Mouse (Mus musculus) heart, embryonic 14.5 days (tissue): ENCODE measurements at regions not wholly inside any gene's neighbourhood (a gene's known extent, or its start where the extent isn't known, plus 50 kb on each side); places are given as distances from the start of the nearest gene placed in this dataset.

Source experiments
- ATAC-seq: fragments of 200-750 bp; cut with Nextera tagmentation; 2 replicates; pipeline ENCODE4 v1.8.0; 2017; ENCODE audit warnings: low read depth, moderate TSS enrichment; ENCODE audit not compliant: insufficient number of reproducible peaks, insufficient read depth, low FRiP score
- H3K27ac ChIP-seq, 2 experiments: fragments of 200-500 bp in 1 of 2; fragments of 300-500 bp in 1 of 2; sonication (generic) in 1 of 2; replicated peaks in 1 of 2; 2 replicates each; pipeline ENCODE4 v1.5.1; 2012 to 2014; ENCODE audit warnings: low read depth in 2 of 2, low read length in 2 of 2, control low read depth in 1 of 2, mild to moderate bottlenecking in 1 of 2, mixed read lengths in 1 of 2; ENCODE audit not compliant: control insufficient read depth in 1 of 2, insufficient read depth in 1 of 2
- H3K27me3 ChIP-seq: fragments of 300-500 bp; sonication (generic); 2 replicates; pipeline ENCODE4 v1.6.1; 2014; ENCODE audit warnings: mild to moderate bottlenecking, low read length, control low read depth; ENCODE audit not compliant: control insufficient read depth, insufficient read depth
- H3K36me3 ChIP-seq: fragments of 300-500 bp; sonication (generic); 2 replicates; pipeline ENCODE4 v1.6.1; 2014; ENCODE audit warnings: mild to moderate bottlenecking, control low read depth, low read length, mixed read lengths; ENCODE audit not compliant: control insufficient read depth, insufficient read depth
- H3K4me1 ChIP-seq, 2 experiments: fragments of 200-500 bp in 1 of 2; fragments of 300-500 bp in 1 of 2; sonication (generic) in 1 of 2; 2 replicates each; pipeline ENCODE4 v1.6.1; 2012 to 2014; ENCODE audit warnings: low read length in 2 of 2, control low read depth in 1 of 2, mixed read lengths in 1 of 2; ENCODE audit not compliant: control insufficient read depth in 2 of 2, insufficient read depth in 2 of 2
- H3K4me2 ChIP-seq: fragments of 300-500 bp; sonication (generic); 2 replicates; pipeline ENCODE4 v1.6.1; 2014; ENCODE audit warnings: mild to moderate bottlenecking, low read length
- H3K4me3 ChIP-seq, 2 experiments: fragments of 200-500 bp in 1 of 2; fragments of 300-500 bp in 1 of 2; sonication (generic) in 1 of 2; 2 replicates each; pipeline ENCODE4 v1.5.1; 2012 to 2014; ENCODE audit warnings: low read length in 2 of 2, mild to moderate bottlenecking in 2 of 2, control low read depth in 1 of 2, low read depth in 1 of 2, moderate library complexity in 1 of 2; ENCODE audit not compliant: control insufficient read depth in 1 of 2, insufficient read depth in 1 of 2
- H3K9ac ChIP-seq: fragments of 300-500 bp; sonication (generic); 2 replicates; pipeline ENCODE4 v1.6.1; 2014; ENCODE audit warnings: mild to moderate bottlenecking, low read length
- H3K9me3 ChIP-seq: fragments of 300-500 bp; sonication (generic); 2 replicates; pipeline ENCODE4 v1.6.1; 2016; ENCODE audit warnings: low read length, control low read depth; ENCODE audit not compliant: control insufficient read depth
- WGBS: fragments of 180-500 bp; shearing (Covaris S2); extraction: QIAGEN DNeasy Blood & Tissue Kit; methylation state at CpG from one replicate; pipeline ENCODE4 v1.1.7; 2014; 5-methylcytosine and 5-hydroxymethylcytosine counted together

DNA sequence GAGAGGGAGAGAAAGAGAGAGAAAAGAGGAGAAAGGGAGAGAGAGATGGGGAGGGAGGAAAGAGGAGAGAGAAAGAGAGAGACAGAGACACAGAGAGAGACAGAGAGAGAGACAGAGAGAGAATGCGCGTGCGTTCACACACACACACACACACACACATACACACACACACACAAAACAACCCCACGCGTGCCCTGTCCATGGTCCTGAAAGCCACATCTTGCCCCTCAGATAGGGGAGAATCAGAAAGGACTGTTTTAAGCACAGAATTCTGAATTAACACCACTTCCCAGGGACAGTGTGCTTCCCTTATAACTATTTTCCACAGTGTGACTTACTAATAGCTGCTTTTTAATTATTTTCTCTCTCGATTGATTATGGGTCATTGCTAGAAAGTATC, 368.7 kb upstream of the Camk1g start:
- no peak for ATAC-seq
- 49% methylated on average over 6 of the region's 6 CpGs for WGBS

DNA sequence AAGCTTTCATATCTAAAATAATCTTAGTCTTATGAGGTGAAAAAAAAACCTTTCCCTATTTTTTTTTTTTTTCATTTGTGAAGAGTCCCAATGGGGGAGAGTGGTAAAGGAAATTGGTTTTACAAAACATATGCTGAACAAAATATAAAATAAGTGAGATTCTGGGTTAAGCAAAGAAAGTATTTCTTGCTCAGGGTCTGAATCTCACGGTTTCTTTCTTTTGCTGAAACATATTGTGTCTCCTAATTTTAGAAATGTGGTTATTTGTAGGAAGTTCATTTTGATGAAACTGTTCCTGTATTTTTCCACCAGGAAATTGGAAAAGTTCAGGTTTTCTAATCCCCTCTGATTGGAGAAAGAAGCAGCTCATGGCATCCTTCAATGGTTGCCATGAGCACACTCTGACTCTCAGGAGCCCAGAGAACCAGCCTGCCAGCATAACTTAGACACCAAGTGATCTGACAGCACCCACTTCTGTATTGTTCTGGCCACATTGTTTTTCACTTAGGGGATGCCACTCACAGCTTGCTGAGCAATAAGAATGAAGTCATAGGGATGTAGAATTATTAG, 365.9 kb upstream of the Camk1g start:
- no peaks in the 10 kb centered on the region for H3K27me3 ChIP-seq
- H3K4me2 ChIP-seq = no peak overlapping the region
- whole genome bisulfite sequencing = 81% methylated on average over 1 of the region's 1 CpGs
- H3K36me3 ChIP-seq = no peaks in the 10 kb centered on the region
- H3K9me3 ChIP-seq = no peaks in the 10 kb centered on the region
- no peak overlapping the region for H3K9ac ChIP-seq
- no peak for ATAC-seq
- H3K4me1 ChIP-seq = no peaks in the 10 kb centered on the region
- H3K4me3 ChIP-seq = no peak overlapping the region
- no peak overlapping the region for H3K27ac ChIP-seq

More for the DNA sequence above, 368.7 kb upstream of the Camk1g start:
- H3K4me3 ChIP-seq = no peak overlapping the region
- H3K36me3 ChIP-seq = no peaks in the 10 kb centered on the region
- no peak overlapping the region for H3K4me2 ChIP-seq
- no peak overlapping the region for H3K27ac ChIP-seq
- no peaks in the 10 kb centered on the region for H3K4me1 ChIP-seq
- no peaks in the 10 kb centered on the region for H3K27me3 ChIP-seq
- no peak overlapping the region for H3K9ac ChIP-seq
- no peaks in the 10 kb centered on the region for H3K9me3 ChIP-seq

GRCm38 (mm10) chr1:193734014-193734763, 364.1 kb upstream of the Camk1g start:
- 66% methylated on average over 4 of the region's 4 CpGs for WGBS
- Histone ChIP-seq H3K9ac (no peak overlapping the region), H3K36me3 (no peaks in the 10 kb centered on the region)

DNA sequence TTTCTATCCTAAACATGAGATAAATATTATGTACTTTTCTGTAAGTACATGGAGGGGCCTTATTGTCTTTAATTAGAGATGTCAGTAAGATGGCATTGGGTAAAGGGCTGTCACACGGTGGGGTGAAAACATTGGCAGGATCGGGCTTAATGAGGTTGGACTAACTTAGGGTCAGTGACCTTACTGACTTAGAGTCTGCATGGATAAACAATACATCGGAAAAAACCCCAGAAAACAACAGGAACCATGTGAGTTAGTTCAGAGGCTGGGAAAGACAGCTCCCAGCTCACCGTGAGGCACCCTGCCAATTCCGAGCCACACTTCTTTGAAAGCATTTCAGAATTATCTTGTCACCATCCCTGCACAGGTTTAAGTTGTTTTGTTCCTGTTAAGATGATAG, 363.3 kb upstream of the Camk1g start:
- H3K4me2 ChIP-seq = no peak overlapping the region
- no peaks in the 10 kb centered on the region for H3K4me1 ChIP-seq
- WGBS = 13% methylated on average over 5 of the region's 5 CpGs
- no peak for ATAC-seq
- H3K9ac ChIP-seq = no peak overlapping the region
- H3K9me3 ChIP-seq = no peaks in the 10 kb centered on the region
- no peaks in the 10 kb centered on the region for H3K27me3 ChIP-seq
- H3K27ac ChIP-seq = no peak overlapping the region
- H3K4me3 ChIP-seq = no peak overlapping the region
- no peaks in the 10 kb centered on the region for H3K36me3 ChIP-seq

More at GRCm38 (mm10) chr1:193734014-193734763, 364.1 kb upstream of the Camk1g start:
- Histone ChIP-seq H3K9me3 (no peaks in the 10 kb centered on the region), H3K27ac (no peak overlapping the region), H3K27me3 (no peaks in the 10 kb centered on the region), H3K4me1 (no peaks in the 10 kb centered on the region), H3K4me2 (no peak overlapping the region), H3K4me3 (no peak overlapping the region)
- no peak for ATAC-seq

DNA sequence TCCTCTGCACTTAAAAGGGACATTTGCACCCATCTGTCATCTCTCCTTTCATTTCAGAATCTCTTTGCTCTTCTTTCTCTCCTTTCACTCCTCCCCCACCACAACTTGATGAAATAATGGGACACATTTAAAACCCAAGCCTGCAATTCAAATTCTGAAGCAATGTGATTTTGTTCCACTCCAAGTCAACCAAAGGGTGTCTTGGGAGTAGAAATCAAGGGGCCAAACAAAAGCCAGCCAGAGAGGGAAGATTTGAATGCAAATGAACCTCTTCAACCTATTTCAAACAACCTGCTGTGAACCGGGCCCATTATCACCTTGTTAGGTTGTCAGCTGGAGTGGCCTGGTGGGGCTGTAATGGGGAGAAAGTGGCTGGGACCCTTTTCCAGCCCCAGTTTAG, 362.0 kb upstream of the Camk1g start:
- Histone ChIP-seq H3K27ac (no peak overlapping the region), H3K9me3 (no peaks in the 10 kb centered on the region), H3K4me1 (no peaks in the 10 kb centered on the region), H3K9ac (no peak overlapping the region), H3K4me3 (no peak overlapping the region), H3K4me2 (no peak overlapping the region), H3K36me3 (no peaks in the 10 kb centered on the region), H3K27me3 (no peaks in the 10 kb centered on the region)
- WGBS = 7% methylated on average over 1 of the region's 1 CpGs
- no peak for ATAC-seq

DNA sequence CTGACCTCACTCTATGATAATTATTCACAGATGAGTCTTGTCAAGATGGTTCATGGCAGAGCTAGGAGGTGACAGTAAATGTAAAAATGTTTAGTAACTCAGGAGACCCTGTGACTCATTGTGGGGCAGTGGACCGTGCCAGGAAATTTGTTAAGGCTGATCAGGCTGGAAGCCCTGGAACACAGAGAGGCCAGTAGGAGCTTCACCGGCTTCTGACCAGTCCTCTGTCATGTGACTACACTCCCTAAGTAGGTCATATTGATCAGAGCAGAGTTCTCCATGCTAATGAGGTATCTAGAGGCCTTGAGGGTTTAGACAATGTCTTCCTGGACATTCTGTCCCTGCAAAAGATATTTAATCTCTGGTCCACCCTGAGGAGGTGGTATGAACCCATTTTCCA, 351.8 kb upstream of the Camk1g start:
- no peaks in the 10 kb centered on the region for H3K36me3 ChIP-seq
- no peak overlapping the region for H3K9ac ChIP-seq
- WGBS = 72% methylated on average over 2 of the region's 2 CpGs
- ATAC-seq = no peak
- no peaks in the 10 kb centered on the region for H3K27me3 ChIP-seq
- no peaks in the 10 kb centered on the region for H3K9me3 ChIP-seq
- H3K27ac ChIP-seq = no peak overlapping the region
- H3K4me3 ChIP-seq = no peak overlapping the region
- no peaks in the 10 kb centered on the region for H3K4me1 ChIP-seq
- no peak overlapping the region for H3K4me2 ChIP-seq

DNA sequence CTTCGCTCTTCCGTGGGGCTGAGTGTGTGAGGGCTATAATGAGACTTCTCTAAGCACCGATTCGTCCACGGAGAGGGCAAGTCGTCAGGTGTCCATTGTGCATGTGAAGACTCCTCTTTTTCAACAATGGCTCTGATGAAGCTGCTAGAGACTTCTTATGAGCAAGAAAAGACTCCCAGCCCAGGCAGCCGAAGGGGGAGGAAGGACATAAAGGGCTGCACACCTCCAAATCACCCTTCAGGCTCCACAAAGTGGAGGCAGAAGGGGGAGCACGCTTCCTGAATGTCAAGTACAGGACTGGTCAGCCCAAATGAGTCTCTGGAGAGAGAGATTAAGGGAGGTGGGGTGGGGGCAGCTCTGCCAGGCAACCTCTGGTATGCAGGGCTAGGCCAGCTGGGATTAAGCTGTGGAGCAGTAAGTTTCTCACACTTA, 350.3 kb upstream of the Camk1g start:
- H3K9ac ChIP-seq = no peak overlapping the region

DNA sequence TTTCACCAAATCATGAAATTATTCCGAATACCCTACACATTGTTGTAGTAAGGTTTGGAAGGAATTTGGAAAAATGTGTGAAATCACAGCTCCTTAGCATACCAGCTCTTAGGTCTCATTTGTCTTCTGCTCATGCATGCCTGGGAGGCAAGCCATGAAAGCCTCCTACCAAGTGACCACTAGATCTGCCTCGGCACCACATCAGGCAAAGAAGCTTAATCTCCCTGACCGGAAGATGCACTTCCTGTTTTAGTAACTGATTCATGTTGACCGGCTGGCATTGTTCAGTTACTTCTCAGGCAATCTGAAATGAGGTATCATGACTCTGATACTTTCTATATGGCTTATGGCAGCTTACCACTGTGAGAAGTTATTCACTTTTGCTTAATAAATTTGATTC, 345.2 kb upstream of the Camk1g start:
- H3K9me3 ChIP-seq = no peaks in the 10 kb centered on the region
- ATAC-seq = no peak
- 55% methylated on average over 4 of the region's 4 CpGs for WGBS
- no peak overlapping the region for H3K27ac ChIP-seq
- no peaks in the 10 kb centered on the region for H3K4me1 ChIP-seq
- H3K36me3 ChIP-seq = no peaks in the 10 kb centered on the region
- H3K4me2 ChIP-seq = no peak overlapping the region
- no peak overlapping the region for H3K4me3 ChIP-seq
- no peaks in the 10 kb centered on the region for H3K27me3 ChIP-seq
- H3K9ac ChIP-seq = no peak overlapping the region

More for the DNA sequence above, 350.3 kb upstream of the Camk1g start:
- no peak overlapping the region for H3K27ac ChIP-seq
- WGBS = 69% methylated on average over 8 of the region's 8 CpGs
- no peaks in the 10 kb centered on the region for H3K9me3 ChIP-seq
- no peaks in the 10 kb centered on the region for H3K27me3 ChIP-seq
- no peaks in the 10 kb centered on the region for H3K4me1 ChIP-seq
- H3K36me3 ChIP-seq = no peaks in the 10 kb centered on the region
- no peak overlapping the region for H3K4me2 ChIP-seq
- H3K4me3 ChIP-seq = no peak overlapping the region
- ATAC-seq = no peak
